Mouse (Mus musculus) kidney, adult 8-10 months (tissue): ENCODE data around the gene Slc39a13.
"Not testable (repeated sequence)": the region's sequence is repeated elsewhere in the genome, so short reads cannot be mapped to it uniquely, and the experiment has no call there.

ENCODE experiments used
- DNase-seq, 2 experiments: peaks; one replicate each; pipeline ENCODE4 v3.0.0; 2022

Slc39a13 gene

GRCm38 (mm10) chr2:91023131-91023530 is 47.1 kb downstream of the Slc39a13 start:
- no peak for DNase-seq

- not testable (repeated sequence) for DNase-seq
Observed at GRCm38 (mm10) chr2:91022266-91022665, 48.0 kb downstream of the Slc39a13 start.

- DNase-seq: no peak
Observed at GRCm38 (mm10) chr2:91019911-91020310, 50.3 kb downstream of the Slc39a13 start.

GRCm38 (mm10) chr2:91018061-91018788 is 52.0 kb downstream of the Slc39a13 start:
- peak in 1 of 2 experiments; percentile 20 for DNase-seq

- no peak for DNase-seq
Observed at GRCm38 (mm10) chr2:91015386-91015785, 54.8 kb downstream of the Slc39a13 start.

- no peak for DNase-seq
Observed at GRCm38 (mm10) chr2:91013881-91014280, 56.3 kb downstream of the Slc39a13 start.
